Mouse (Mus musculus): ENCODE measurements around the gene Rbm17.

- TF ChIP-seq CTCF (conservative IDR thresholded peaks at IDR 0.05; ENCODE audit: low read length): no peak
- no peak for TF ChIP-seq NANOG (IDR thresholded peaks at IDR 0.05; ENCODE audit: borderline replicate concordance, low read length)
Observed at GRCm38 (mm10) chr2:11645297-11645696, 41.3 kb upstream of the Rbm17 start.

All from E14TG2a.4 (cell line).